Mouse (Mus musculus) lung, adult 2 months (tissue): ENCODE data around the gene Slc22a23.

Experiments
- CTCF ChIP-seq: fragments of 200-500 bp; IDR thresholded peaks from 2 replicates; pipeline ENCODE4 v1.5.1; 2011; ENCODE audit warnings: mild to moderate bottlenecking, low read length, control low read depth; ENCODE audit not compliant: insufficient read depth
- POLR2A ChIP-seq: fragments of 200-500 bp; IDR thresholded peaks from 2 replicates; pipeline ENCODE4 v1.6.1; 2011; ENCODE audit warnings: low read depth, mild to moderate bottlenecking, control low read depth, low read length, borderline replicate concordance; ENCODE audit errors: extremely low read depth

DNA sequence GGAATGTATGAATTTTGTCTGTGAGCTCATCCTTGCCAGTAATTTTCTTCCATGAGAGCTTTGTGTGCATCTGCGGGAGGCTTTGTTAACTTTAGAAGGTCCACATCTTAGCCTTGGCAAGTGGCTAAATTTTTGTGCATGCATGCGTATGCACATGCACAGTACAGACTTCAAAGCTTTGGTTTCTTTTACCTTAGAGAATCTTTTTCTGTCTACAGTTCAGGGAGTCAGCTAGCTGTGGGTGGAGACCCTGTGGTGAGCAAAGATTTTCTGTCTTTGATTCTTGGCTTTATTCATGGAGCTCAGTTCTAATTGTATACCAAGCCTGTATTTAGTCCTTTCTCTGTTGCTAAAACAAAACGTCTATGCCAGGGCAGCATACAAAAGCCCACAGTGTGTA, 126.2 kb downstream of the Slc22a23 start:
- TF ChIP-seq CTCF (no peak), POLR2A (no peak)
